ENCODE assay signal across 9 mouse cellular contexts in the genomic region with DNA sequence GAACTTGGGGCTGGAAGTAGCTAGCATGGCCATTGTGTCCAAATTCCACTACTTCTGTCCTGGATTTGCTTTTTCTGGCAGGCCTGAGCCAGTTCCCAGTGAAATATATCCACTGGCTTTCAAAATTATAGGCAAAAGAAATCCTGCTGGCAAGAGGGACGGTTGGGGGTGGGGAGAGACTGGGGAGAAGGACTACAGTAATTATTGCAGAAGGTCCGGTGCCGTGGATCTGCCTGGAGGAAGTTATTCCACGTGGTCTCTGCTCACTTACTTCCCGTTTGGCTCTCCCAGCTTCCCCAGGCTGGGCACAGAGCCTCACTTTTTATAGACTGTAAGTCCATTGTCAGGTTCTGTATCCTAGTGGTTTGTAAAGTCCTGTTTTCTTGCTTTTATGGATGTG.
DNase-seq lines count a peak whose midpoint lies in the region; ATAC-seq and TF ChIP-seq lines count a peak whose summit lies in the region.
"Had no signal": no experiment of that assay in that cellular context is flagged by ENCODE, and none has a peak within 500 bp of the region (broad histone marks: within the 10 kb centered on the region; RNA-seq: fewer than 3 reads in every experiment).

No protein-coding gene starts in this region.

- WGBS in liver, postnatal 0 days (ENCODE audit: insufficient replicate concordance), result 30% methylated on average over 5 of the region's 5 CpGs
- 81% methylated on average over 5 of the region's 5 CpGs for WGBS in midbrain, embryonic 13.5 days

- intact Hi-C loops in heart, postnatal 14 days (cut with DNase I), result no loop called here

- no peak overlapping the region for H3K27ac ChIP-seq in liver, postnatal 0 days (ENCODE audit: low read depth)
- no peak overlapping the region for H3K27ac ChIP-seq in midbrain, embryonic 13.5 days
- H3K27ac ChIP-seq: limb, embryonic 12.5 days had no signal

- no peak for TF ChIP-seq CTCF in liver, postnatal 0 days (IDR thresholded peaks at IDR 0.05; ENCODE audit: low read depth)

- ATAC-seq in liver, postnatal 0 days, result peak; percentile 31; the same call in 1 of the 2 replicates
- no peak for ATAC-seq in midbrain, embryonic 13.5 days

- no peaks in the 10 kb centered on the region for H3K9me3 ChIP-seq in liver, postnatal 0 days (ENCODE audit: low read length)
- H3K9me3 ChIP-seq in midbrain, embryonic 13.5 days, result no peaks in the 10 kb centered on the region
- H3K9me3 ChIP-seq: limb, embryonic 12.5 days had no signal

- no peak overlapping the region for H3K9ac ChIP-seq in liver, postnatal 0 days (replicated peaks)
- no peak overlapping the region for H3K9ac ChIP-seq in midbrain, embryonic 13.5 days (replicated peaks)
- H3K9ac ChIP-seq: limb, embryonic 12.5 days had no signal

- DNase-seq in right cerebral cortex, postnatal 10 days (ENCODE audit: low spot score in 2 of 2), result peak; percentile 47 to 52
- DNase-seq in right cerebral cortex, postnatal 25 days, result no peak
- DNase-seq in heart, postnatal 14 days, result peak; percentile 44 to 64
- no peak for DNase-seq in liver, postnatal 0 days
- peak; percentile 38 for DNase-seq in urinary bladder, postnatal 25 days (ENCODE audit: low spot score)
- no peak for DNase-seq in natural killer cell, adult 2 months (ENCODE audit: low spot score in 2 of 2)
- no peak for DNase-seq in embryo, embryonic 10.5 days (ENCODE audit: low spot score)

- no peak overlapping the region for H3K4me3 ChIP-seq in liver, postnatal 0 days (ENCODE audit: low read depth, low read length)
- H3K4me3 ChIP-seq in midbrain, embryonic 13.5 days (replicated peaks), result no peak overlapping the region
- H3K4me3 ChIP-seq: limb, embryonic 12.5 days had no signal

- H3K4me2 ChIP-seq in liver, postnatal 0 days (ENCODE audit: low read depth, low read length), result no peak overlapping the region
- H3K4me2 ChIP-seq in midbrain, embryonic 13.5 days (replicated peaks), result no peak overlapping the region
- H3K4me2 ChIP-seq: limb, embryonic 12.5 days had no signal

- H3K36me3 ChIP-seq in liver, postnatal 0 days (replicated peaks; ENCODE audit: insufficient read depth, low read length), result no peaks in the 10 kb centered on the region
- H3K36me3 ChIP-seq in midbrain, embryonic 13.5 days, result no peaks in the 10 kb centered on the region
- H3K36me3 ChIP-seq: limb, embryonic 12.5 days had no signal

- TF ChIP-seq EP300 in liver, postnatal 0 days (IDR thresholded peaks at IDR 0.05; ENCODE audit: low read depth), result no peak

- no peaks in the 10 kb centered on the region for H3K4me1 ChIP-seq in liver, postnatal 0 days (ENCODE audit: insufficient read depth)
- H3K4me1 ChIP-seq in midbrain, embryonic 13.5 days (replicated peaks), result peaks cover 6% of the 10 kb centered on the region

- no peaks in the 10 kb centered on the region; the same call in 1 of the 2 replicates for H3K27me3 ChIP-seq in liver, postnatal 0 days (ENCODE audit: insufficient read depth, low read length)
- peaks cover 44% of the 10 kb centered on the region for H3K27me3 ChIP-seq in midbrain, embryonic 13.5 days
- H3K27me3 ChIP-seq: limb, embryonic 12.5 days had no signal

Comparison
In these comparisons a context has a peak if more than half of its experiments do, and no peak if none do; other contexts are left out.
1. DNase-seq: peak in right cerebral cortex, postnatal 10 days (2 of 2), heart, postnatal 14 days (2 of 2) and urinary bladder, postnatal 25 days (single experiment); none in right cerebral cortex, postnatal 25 days (single experiment), liver, postnatal 0 days (single experiment), natural killer cell, adult 2 months (0 of 2) and embryo, embryonic 10.5 days (single experiment).